Mouse (Mus musculus): ENCODE measurements around the gene Tmem243.
"Not testable (repeated sequence)": the region's sequence is repeated elsewhere in the genome, so short reads cannot be mapped to it uniquely, and the experiment has no call there.

- TF ChIP-seq MAFK (IDR thresholded peaks at IDR 0.05; ENCODE audit: insufficient read depth, low read depth, low read length); HCFC1 (IDR thresholded peaks at IDR 0.05; ENCODE audit: borderline replicate concordance, insufficient read depth, low read length); ZNF384 (IDR thresholded peaks at IDR 0.05; ENCODE audit: low read depth, low read length); ZC3H11A (IDR thresholded peaks at IDR 0.05; ENCODE audit: borderline replicate concordance, low read depth, low read length); CHD2 (IDR thresholded peaks at IDR 0.05; ENCODE audit: low read depth, low read length): not testable (repeated sequence)
These were observed 69.0 kb downstream of the Tmem243 start for GRCm38 (mm10) chr5:9169328-9170005.
